Mouse (Mus musculus): ENCODE data around the gene Plekhh1. TPM values are rescaled to one million over a fixed set of nuclear protein-coding genes. Genes with fewer than 3 reads are reported as not detected.
A peak's percentile ranks its signal among the peaks of the same experiment; 100 is the strongest.

Plekhh1 gene
- polyA plus RNA-seq, 1 experiment from 2014 or later, result 2.7 TPM

- H3K27me3 ChIP-seq (ENCODE audit: control insufficient read depth, insufficient read depth, low read length), result no peaks in the 10 kb centered on the region
- H3K4me2 ChIP-seq, result no peak overlapping the region
Measured at GRCm38 (mm10) chr12:79059573-79059972, 30.6 kb downstream of the Plekhh1 start.

GRCm38 (mm10) chr12:79060134-79060533 is 31.2 kb downstream of the Plekhh1 start:
- no peak overlapping the region for H3K27ac ChIP-seq (ENCODE audit: low read depth, low read length)
- 0 out of 2 replicates have a peak, but pooled peaks cover 1% of the 10 kb centered on the region for H3K36me3 ChIP-seq (ENCODE audit: control insufficient read depth, insufficient read depth, low read length)
- 0 out of 2 replicates have a peak overlapping the region, but pooled peaks have one; percentile 49 for H3K9ac ChIP-seq (ENCODE audit: low read depth, low read length)
- ATAC-seq (replicated peaks; ENCODE audit: insufficient number of reproducible peaks, low FRiP score, low TSS enrichment), result no peak
- peaks cover 10% of the 10 kb centered on the region for H3K4me1 ChIP-seq (ENCODE audit: control insufficient read depth, insufficient read depth, low read length)
- H3K4me3 ChIP-seq (ENCODE audit: low read depth, low read length), result no peak overlapping the region
- no peaks in the 10 kb centered on the region for H3K9me3 ChIP-seq (replicated peaks; ENCODE audit: control insufficient read depth, low read length)
- 86% methylated on average over 9 of the region's 9 CpGs for WGBS (ENCODE audit: insufficient replicate concordance)
- H3K4me2 ChIP-seq, result no peak overlapping the region
- no peaks in the 10 kb centered on the region for H3K27me3 ChIP-seq (ENCODE audit: control insufficient read depth, insufficient read depth, low read length)

More at GRCm38 (mm10) chr12:79059573-79059972, 30.6 kb downstream of the Plekhh1 start:
- H3K9ac ChIP-seq (ENCODE audit: low read depth, low read length), result no peak overlapping the region
- no peak for ATAC-seq (replicated peaks; ENCODE audit: insufficient number of reproducible peaks, low FRiP score, low TSS enrichment)
- WGBS (ENCODE audit: insufficient replicate concordance), result 71% methylated on average over 6 of the region's 6 CpGs
- 0 out of 2 replicates have a peak, but pooled peaks cover 3% of the 10 kb centered on the region for H3K36me3 ChIP-seq (ENCODE audit: control insufficient read depth, insufficient read depth, low read length)
- H3K4me1 ChIP-seq (ENCODE audit: control insufficient read depth, insufficient read depth, low read length), result peaks cover 16% of the 10 kb centered on the region
- H3K4me3 ChIP-seq (ENCODE audit: low read depth, low read length), result no peak overlapping the region
- H3K9me3 ChIP-seq (replicated peaks; ENCODE audit: control insufficient read depth, low read length), result no peaks in the 10 kb centered on the region
- H3K27ac ChIP-seq (ENCODE audit: low read depth, low read length), result no peak overlapping the region

- WGBS (ENCODE audit: insufficient replicate concordance), result 66% methylated on average over 7 of the region's 7 CpGs
- H3K4me3 ChIP-seq (ENCODE audit: low read depth, low read length), result no peak overlapping the region
- no peaks in the 10 kb centered on the region for H3K27me3 ChIP-seq (ENCODE audit: control insufficient read depth, insufficient read depth, low read length)
- H3K27ac ChIP-seq (ENCODE audit: low read depth, low read length), result no peak overlapping the region
- H3K36me3 ChIP-seq (ENCODE audit: control insufficient read depth, insufficient read depth, low read length), result no peaks in the 10 kb centered on the region
- 0 out of 2 replicates have a peak overlapping the region, but pooled peaks have one; percentile 49 for H3K9ac ChIP-seq (ENCODE audit: low read depth, low read length)
- ATAC-seq (replicated peaks; ENCODE audit: insufficient number of reproducible peaks, low FRiP score, low TSS enrichment), result no peak
- H3K4me1 ChIP-seq (ENCODE audit: control insufficient read depth, insufficient read depth, low read length), result peaks cover 8% of the 10 kb centered on the region
- no peak overlapping the region for H3K4me2 ChIP-seq
- no peaks in the 10 kb centered on the region for H3K9me3 ChIP-seq (replicated peaks; ENCODE audit: control insufficient read depth, low read length)
Measured at GRCm38 (mm10) chr12:79060766-79061652, 32.0 kb downstream of the Plekhh1 start.

GRCm38 (mm10) chr12:79064451-79064850 is 35.5 kb downstream of the Plekhh1 start:
- Histone ChIP-seq H3K36me3 (ENCODE audit: control insufficient read depth, insufficient read depth, low read length) (peaks cover 8% of the 10 kb centered on the region; the same call in 1 of the 2 replicates), H3K27me3 (ENCODE audit: control insufficient read depth, insufficient read depth, low read length) (no peaks in the 10 kb centered on the region), H3K4me1 (ENCODE audit: control insufficient read depth, insufficient read depth, low read length) (peaks cover 8% of the 10 kb centered on the region), H3K9me3 (replicated peaks; ENCODE audit: control insufficient read depth, low read length) (no peaks in the 10 kb centered on the region), H3K4me2 (no peak overlapping the region), H3K4me3 (ENCODE audit: low read depth, low read length) (no peak overlapping the region), H3K9ac (ENCODE audit: low read depth, low read length) (no peak overlapping the region), H3K27ac (ENCODE audit: low read depth, low read length) (no peak overlapping the region)
- no peak for ATAC-seq (replicated peaks; ENCODE audit: insufficient number of reproducible peaks, low FRiP score, low TSS enrichment)
- 81% methylated on average over 13 of the region's 13 CpGs for WGBS (ENCODE audit: insufficient replicate concordance)

GRCm38 (mm10) chr12:79066431-79066830 is 37.5 kb downstream of the Plekhh1 start:
- no peak overlapping the region for H3K9ac ChIP-seq (ENCODE audit: low read depth, low read length)
- no peaks in the 10 kb centered on the region for H3K4me1 ChIP-seq (ENCODE audit: control insufficient read depth, insufficient read depth, low read length)
- WGBS (ENCODE audit: insufficient replicate concordance), result 73% methylated on average over 9 of the region's 9 CpGs
- H3K36me3 ChIP-seq (ENCODE audit: control insufficient read depth, insufficient read depth, low read length), result peaks cover 10% of the 10 kb centered on the region
- no peaks in the 10 kb centered on the region for H3K27me3 ChIP-seq (ENCODE audit: control insufficient read depth, insufficient read depth, low read length)
- no peak overlapping the region for H3K27ac ChIP-seq (ENCODE audit: low read depth, low read length)
- H3K9me3 ChIP-seq (replicated peaks; ENCODE audit: control insufficient read depth, low read length), result no peaks in the 10 kb centered on the region
- H3K4me3 ChIP-seq (ENCODE audit: low read depth, low read length), result no peak overlapping the region
- ATAC-seq (replicated peaks; ENCODE audit: insufficient number of reproducible peaks, low FRiP score, low TSS enrichment), result no peak
- no peak overlapping the region for H3K4me2 ChIP-seq

GRCm38 (mm10) chr12:79067526-79067925 is 38.6 kb downstream of the Plekhh1 start:
- no peaks in the 10 kb centered on the region for H3K4me1 ChIP-seq (ENCODE audit: control insufficient read depth, insufficient read depth, low read length)
- H3K27ac ChIP-seq (ENCODE audit: low read depth, low read length), result no peak overlapping the region
- no peaks in the 10 kb centered on the region for H3K9me3 ChIP-seq (replicated peaks; ENCODE audit: control insufficient read depth, low read length)
- no peak for ATAC-seq (replicated peaks; ENCODE audit: insufficient number of reproducible peaks, low FRiP score, low TSS enrichment)
- peaks cover 10% of the 10 kb centered on the region for H3K36me3 ChIP-seq (ENCODE audit: control insufficient read depth, insufficient read depth, low read length)
- no peaks in the 10 kb centered on the region for H3K27me3 ChIP-seq (ENCODE audit: control insufficient read depth, insufficient read depth, low read length)
- H3K4me3 ChIP-seq (ENCODE audit: low read depth, low read length), result no peak overlapping the region
- H3K4me2 ChIP-seq, result no peak overlapping the region
- no peak overlapping the region for H3K9ac ChIP-seq (ENCODE audit: low read depth, low read length)
- WGBS (ENCODE audit: insufficient replicate concordance), result 86% methylated on average over 5 of the region's 5 CpGs

DNA sequence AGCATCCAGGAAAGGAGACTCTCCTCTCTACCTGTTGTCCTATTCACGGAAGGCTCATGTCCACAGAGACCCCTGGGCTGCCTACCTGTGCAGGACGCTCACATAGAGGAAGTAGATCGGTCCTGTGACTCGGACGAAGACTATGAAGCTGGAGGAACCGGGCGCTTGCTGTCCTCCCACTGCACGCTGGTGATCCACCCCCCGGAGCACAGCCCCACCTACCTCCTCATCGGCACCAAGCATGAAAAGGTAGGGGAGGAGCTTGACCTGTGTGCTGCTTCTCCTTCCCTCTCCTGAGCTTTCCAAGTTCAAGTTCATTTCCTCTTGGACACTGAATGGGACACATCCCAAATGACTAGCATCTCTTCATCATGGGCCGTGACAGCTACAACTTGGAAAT is 39.3 kb downstream of the Plekhh1 start:
- no peaks in the 10 kb centered on the region for H3K9me3 ChIP-seq (replicated peaks; ENCODE audit: control insufficient read depth, low read length)
- ATAC-seq (replicated peaks; ENCODE audit: insufficient number of reproducible peaks, low FRiP score, low TSS enrichment), result no peak
- H3K27ac ChIP-seq (ENCODE audit: low read depth, low read length), result no peak overlapping the region
- no peaks in the 10 kb centered on the region for H3K27me3 ChIP-seq (ENCODE audit: control insufficient read depth, insufficient read depth, low read length)
- H3K9ac ChIP-seq (ENCODE audit: low read depth, low read length), result no peak overlapping the region
- WGBS (ENCODE audit: insufficient replicate concordance), result 90% methylated on average over 11 of the region's 11 CpGs
- no peak overlapping the region for H3K4me3 ChIP-seq (ENCODE audit: low read depth, low read length)
- H3K4me2 ChIP-seq, result no peak overlapping the region
- no peaks in the 10 kb centered on the region for H3K4me1 ChIP-seq (ENCODE audit: control insufficient read depth, insufficient read depth, low read length)
- peaks cover 10% of the 10 kb centered on the region for H3K36me3 ChIP-seq (ENCODE audit: control insufficient read depth, insufficient read depth, low read length)

DNA sequence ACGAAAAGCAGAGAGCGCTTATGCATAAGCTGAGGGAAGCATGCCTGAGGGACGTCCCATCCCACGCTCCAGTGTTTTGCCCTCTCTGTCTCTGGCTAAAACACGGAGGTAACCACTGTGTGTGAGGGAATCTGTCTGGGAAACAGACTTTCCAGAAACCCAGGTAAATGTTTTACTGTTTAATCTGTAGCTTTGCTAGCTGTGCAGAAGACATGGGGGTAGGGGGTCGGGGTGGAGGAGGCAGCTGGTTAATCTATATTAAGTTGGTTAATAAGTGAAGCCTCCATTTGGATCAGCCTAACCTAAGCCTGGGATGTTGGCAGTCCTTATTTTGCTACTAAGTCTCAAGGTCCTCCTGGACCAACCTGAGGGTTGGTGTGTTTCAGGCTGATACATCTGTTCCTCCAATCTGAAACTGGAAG is 40.2 kb downstream of the Plekhh1 start:
- no peak overlapping the region for H3K27ac ChIP-seq (ENCODE audit: low read depth, low read length)
- 82% methylated on average over 6 of the region's 6 CpGs for WGBS (ENCODE audit: insufficient replicate concordance)
- H3K36me3 ChIP-seq (ENCODE audit: control insufficient read depth, insufficient read depth, low read length), result peaks cover 12% of the 10 kb centered on the region

More for the DNA sequence above, 40.2 kb downstream of the Plekhh1 start:
- ATAC-seq (replicated peaks; ENCODE audit: insufficient number of reproducible peaks, low FRiP score, low TSS enrichment), result no peak
- Histone ChIP-seq H3K4me3 (ENCODE audit: low read depth, low read length) (no peak overlapping the region), H3K9ac (ENCODE audit: low read depth, low read length) (no peak overlapping the region), H3K4me2 (no peak overlapping the region), H3K27me3 (ENCODE audit: control insufficient read depth, insufficient read depth, low read length) (no peaks in the 10 kb centered on the region), H3K9me3 (replicated peaks; ENCODE audit: control insufficient read depth, low read length) (no peaks in the 10 kb centered on the region), H3K4me1 (ENCODE audit: control insufficient read depth, insufficient read depth, low read length) (no peaks in the 10 kb centered on the region)

All from heart, embryonic 11.5 days (tissue).